Mouse (Mus musculus) stomach, embryonic 16.5 days (tissue): ENCODE results near the gene Otud7b. TPM values are rescaled to one million over a fixed set of nuclear protein-coding genes. Genes with fewer than 3 reads are reported as not detected.
A peak's percentile ranks its signal among the peaks of the same experiment; 100 is the strongest.
"Not testable (repeated sequence)": the region's sequence is repeated elsewhere in the genome, so short reads cannot be mapped to it uniquely, and the experiment has no call there.

Experiments used
- ATAC-seq: fragments of 200-750 bp; cut with Nextera tagmentation; 2 replicates; pipeline ENCODE4 v1.8.0; 2017; ENCODE audit warnings: moderate number of reproducible peaks, moderate TSS enrichment; ENCODE audit not compliant: insufficient read depth, low FRiP score
- H3K27ac ChIP-seq: fragments of 300-500 bp; sonication (generic); 2 replicates; pipeline ENCODE4 v1.5.1; 2014; ENCODE audit warnings: low read length
- H3K27me3 ChIP-seq: fragments of 300-500 bp; sonication (generic); 2 replicates; pipeline ENCODE4 v1.6.1; 2014; ENCODE audit warnings: low read length, control low read depth, mixed read lengths; ENCODE audit not compliant: control insufficient read depth, insufficient read depth
- H3K36me3 ChIP-seq: fragments of 300-500 bp; sonication (generic); 2 replicates; pipeline ENCODE4 v1.6.1; 2014; ENCODE audit warnings: low read length; ENCODE audit not compliant: control insufficient read depth, insufficient read depth
- H3K4me1 ChIP-seq: fragments of 300-500 bp; sonication (generic); 2 replicates; pipeline ENCODE4 v1.6.1; 2014; ENCODE audit warnings: low read length, control low read depth, mixed read lengths; ENCODE audit not compliant: control insufficient read depth, insufficient read depth
- H3K4me2 ChIP-seq: fragments of 300-500 bp; sonication (generic); 2 replicates; pipeline ENCODE4 v1.6.1; 2014; ENCODE audit warnings: low read depth, low read length, mixed read lengths
- H3K4me3 ChIP-seq: fragments of 300-500 bp; sonication (generic); replicated peaks from 2 replicates; pipeline ENCODE4 v1.5.1; 2014; ENCODE audit warnings: mild to moderate bottlenecking, low read length
- H3K9ac ChIP-seq: fragments of 300-500 bp; sonication (generic); 2 replicates; pipeline ENCODE4 v1.6.1; 2014; ENCODE audit warnings: low read length
- H3K9me3 ChIP-seq: fragments of 300-500 bp; sonication (generic); replicated peaks from 2 replicates; pipeline ENCODE4 v1.6.1; 2016; ENCODE audit warnings: low read length, control low read depth; ENCODE audit not compliant: control insufficient read depth
- WGBS: fragments of 180-500 bp; shearing (Covaris S2); extraction: QIAGEN DNeasy Blood & Tissue Kit; methylation state at CpG from one replicate; pipeline ENCODE4 v1.1.7; 2014; 5-methylcytosine and 5-hydroxymethylcytosine counted together
- polyA plus RNA-seq: library from polyadenylated mRNA; unstranded; fragments of >200 nt; fragmentation: Nextera tagmentation; extraction: Ambion mirVana; gene quantifications from 2 replicates; pipeline ENCODE4 v1.2.1, GENCODE M21; 2015

Otud7b gene
- polyA plus RNA-seq, 1 experiment from 2014 or later = 13.1 TPM

- Histone ChIP-seq H3K9me3 (no peaks in the 10 kb centered on the region), H3K4me2 (no peak overlapping the region), H3K36me3 (no peaks in the 10 kb centered on the region), H3K9ac (no peak overlapping the region), H3K4me3 (no peak overlapping the region), H3K27ac (no peak overlapping the region), H3K27me3 (no peaks in the 10 kb centered on the region), H3K4me1 (peaks cover 7% of the 10 kb centered on the region)
- WGBS = 90% methylated on average over 11 of the region's 11 CpGs
- ATAC-seq = no peak
These were observed 91.4 kb downstream of the Otud7b start for GRCm38 (mm10) chr3:96195616-96196313.

DNA sequence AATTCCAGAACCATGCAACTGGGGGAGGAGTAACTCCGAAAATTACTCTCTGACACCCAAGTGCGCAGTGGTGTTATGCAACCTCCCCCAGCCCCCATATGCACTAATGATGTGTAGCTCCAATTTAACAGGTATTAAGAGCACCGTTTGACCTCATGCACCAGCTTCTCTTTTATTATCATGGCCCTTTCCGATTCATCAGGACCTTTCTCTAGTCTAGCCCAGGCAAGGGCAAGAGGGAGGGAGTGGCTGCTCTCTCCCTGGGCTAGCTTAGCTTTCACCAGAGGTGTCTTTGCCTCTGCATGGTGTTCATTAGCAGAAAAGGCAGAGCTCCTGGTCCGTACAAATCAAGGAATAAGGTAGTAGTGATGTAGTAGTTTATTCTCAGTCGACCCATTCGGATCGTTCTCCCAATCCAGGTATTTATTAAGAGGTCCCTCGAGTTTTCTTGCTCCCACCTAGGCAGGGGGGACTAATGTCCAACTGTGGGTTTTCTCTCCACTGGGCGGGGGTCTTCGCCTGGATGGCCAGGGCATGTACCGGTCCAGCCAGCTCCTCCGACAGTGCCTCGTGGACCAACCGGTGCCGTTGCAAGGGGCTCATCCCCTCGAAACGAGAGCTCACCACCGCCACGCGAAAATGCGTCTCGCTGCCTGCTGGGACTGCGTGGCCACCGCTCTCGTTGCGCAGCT lies 92.3 kb downstream of the Otud7b start:
- WGBS = 18% methylated on average over 27 of the region's 27 CpGs
- no peak for ATAC-seq

GRCm38 (mm10) chr3:96197129-96197749 lies 92.9 kb downstream of the Otud7b start:
- Histone ChIP-seq H3K4me1 (peaks cover 7% of the 10 kb centered on the region), H3K4me2 (peak overlapping the region; percentile 99), H3K9ac (peak overlapping the region; percentile 82), H3K36me3 (no peaks in the 10 kb centered on the region), H3K27ac (peak overlapping the region; percentile 95), H3K27me3 (no peaks in the 10 kb centered on the region), H3K4me3 (peak overlapping the region; percentile 79), H3K9me3 (no peaks in the 10 kb centered on the region)
- WGBS = under 1% methylated on average over 50 of the region's 50 CpGs
- ATAC-seq = peak; percentile 93

More for the DNA sequence above, 92.3 kb downstream of the Otud7b start:
- Histone ChIP-seq H3K9ac (peak overlapping the region; percentile 82), H3K9me3 (no peaks in the 10 kb centered on the region), H3K4me2 (peak overlapping the region; percentile 99), H3K27me3 (no peaks in the 10 kb centered on the region), H3K36me3 (no peaks in the 10 kb centered on the region), H3K27ac (peak overlapping the region; percentile 95), H3K4me1 (peaks cover 7% of the 10 kb centered on the region), H3K4me3 (peak overlapping the region; percentile 79)

- no peaks in the 10 kb centered on the region for H3K27me3 ChIP-seq
- 13% methylated on average over 6 of the region's 6 CpGs for WGBS
- peak overlapping the region; percentile 99 for H3K4me2 ChIP-seq
- H3K36me3 ChIP-seq = no peaks in the 10 kb centered on the region
- no peaks in the 10 kb centered on the region for H3K9me3 ChIP-seq
- peak overlapping the region; percentile 71 for H3K27ac ChIP-seq
- H3K4me3 ChIP-seq = peak overlapping the region; percentile 79
- peak; percentile 34; the same call in 1 of the 2 replicates for ATAC-seq
- peaks cover 7% of the 10 kb centered on the region for H3K4me1 ChIP-seq
- peak overlapping the region; percentile 33; the same call in 1 of the 2 replicates for H3K9ac ChIP-seq
These were observed 93.9 kb downstream of the Otud7b start for GRCm38 (mm10) chr3:96198181-96198580.

- not testable (repeated sequence) for H3K27ac ChIP-seq, H3K4me1 ChIP-seq, H3K4me3 ChIP-seq, ATAC-seq, H3K27me3 ChIP-seq, H3K9ac ChIP-seq, H3K9me3 ChIP-seq, H3K36me3 ChIP-seq
- H3K4me2 ChIP-seq = peak overlapping the region; percentile 99; the same call in 1 of the 2 replicates
- 26% methylated on average over 7 of the region's 8 CpGs for WGBS
These were observed 94.4 kb downstream of the Otud7b start for GRCm38 (mm10) chr3:96198601-96199251.

- H3K27ac ChIP-seq = no peak overlapping the region
- no peak overlapping the region for H3K4me2 ChIP-seq
- ATAC-seq = no peak
- no peaks in the 10 kb centered on the region for H3K27me3 ChIP-seq
- WGBS = 52% methylated on average over 2 of the region's 2 CpGs
- H3K4me3 ChIP-seq = no peak overlapping the region
- no peaks in the 10 kb centered on the region for H3K36me3 ChIP-seq
- peaks cover 7% of the 10 kb centered on the region for H3K4me1 ChIP-seq
- H3K9ac ChIP-seq = no peak overlapping the region
- H3K9me3 ChIP-seq = no peaks in the 10 kb centered on the region
These were observed 95.4 kb downstream of the Otud7b start for GRCm38 (mm10) chr3:96199731-96200130.

- Histone ChIP-seq H3K4me3 (no peak overlapping the region), H3K27ac (no peak overlapping the region), H3K36me3 (no peaks in the 10 kb centered on the region), H3K9ac (no peak overlapping the region), H3K4me2 (no peak overlapping the region), H3K27me3 (no peaks in the 10 kb centered on the region), H3K9me3 (no peaks in the 10 kb centered on the region), H3K4me1 (no peaks in the 10 kb centered on the region)
- 62% methylated on average over 3 of the region's 3 CpGs for WGBS
- ATAC-seq = no peak
These were observed 103.5 kb downstream of the Otud7b start for GRCm38 (mm10) chr3:96207819-96208218.

DNA sequence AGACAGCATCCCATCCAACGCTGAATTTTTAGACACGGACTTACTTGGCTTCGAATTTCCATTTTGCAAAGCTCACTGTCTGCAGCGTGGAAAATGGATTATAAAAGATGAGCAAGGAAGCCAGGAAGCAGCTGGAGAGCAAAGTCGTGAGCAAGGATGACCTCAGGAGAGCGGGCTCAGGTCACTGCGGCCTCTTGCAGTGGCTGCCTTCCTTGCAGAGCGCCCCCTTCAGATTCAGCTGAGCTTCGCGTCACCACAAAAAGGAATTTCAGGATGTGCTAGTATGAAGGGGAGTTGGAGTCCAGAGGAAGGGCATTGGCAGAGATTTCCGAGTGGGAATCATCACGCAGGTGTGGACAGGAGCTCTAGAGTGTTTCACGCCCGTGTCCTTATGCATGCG lies 104.9 kb downstream of the Otud7b start:
- 23% methylated on average over 15 of the region's 15 CpGs for WGBS
- ATAC-seq = no peak

More for the DNA sequence above, 104.9 kb downstream of the Otud7b start:
- Histone ChIP-seq H3K27me3 (no peaks in the 10 kb centered on the region), H3K36me3 (no peaks in the 10 kb centered on the region), H3K9me3 (no peaks in the 10 kb centered on the region), H3K4me3 (no peak overlapping the region), H3K27ac (no peak overlapping the region), H3K4me2 (no peak overlapping the region), H3K9ac (no peak overlapping the region), H3K4me1 (no peaks in the 10 kb centered on the region)
